Mouse (Mus musculus) left cerebral cortex, adult 11 months (tissue): ENCODE data around the gene Wdr34.

Experiments used
- DNase-seq: peaks from one replicate; pipeline ENCODE4 v3.0.0; 2022; ENCODE audit warnings: low spot score

Wdr34 gene

GRCm38 (mm10) chr2:30048699-30049388 is at the start of gene Wdr34:
TSS of gene Wdr34 (minus strand) at chr2:30048881.
- DNase-seq, result peak; percentile 93

- no peak for DNase-seq
Observed at GRCm38 (mm10) chr2:30095882-30096527, 47.3 kb upstream of the Wdr34 start.

GRCm38 (mm10) chr2:30094208-30094588 is 45.5 kb upstream of the Wdr34 start:
- no peak for DNase-seq

GRCm38 (mm10) chr2:30093471-30094207 is 45.0 kb upstream of the Wdr34 start, which contains the start of gene Zdhhc12:
TSS of gene Zdhhc12 (minus strand) at chr2:30093648.
- DNase-seq, result peak; percentile 87

- no peak for DNase-seq
Observed at GRCm38 (mm10) chr2:30092280-30092918, 43.7 kb upstream of the Wdr34 start.

- DNase-seq, result no peak
Observed at GRCm38 (mm10) chr2:30091521-30091920, 42.8 kb upstream of the Wdr34 start.

GRCm38 (mm10) chr2:30087310-30087709 is 38.6 kb upstream of the Wdr34 start:
- no peak for DNase-seq

GRCm38 (mm10) chr2:30084632-30085031 is 36.0 kb upstream of the Wdr34 start:
- DNase-seq, result no peak

- no peak for DNase-seq
Observed at GRCm38 (mm10) chr2:30084113-30084512, 35.4 kb upstream of the Wdr34 start.

GRCm38 (mm10) chr2:30080181-30080800 is 31.6 kb upstream of the Wdr34 start:
- no peak for DNase-seq

- no peak for DNase-seq
Observed at GRCm38 (mm10) chr2:30078760-30079159, 30.1 kb upstream of the Wdr34 start.

GRCm38 (mm10) chr2:30078349-30078712 is 29.6 kb upstream of the Wdr34 start:
- no peak for DNase-seq

GRCm38 (mm10) chr2:30077502-30078348 is 29.0 kb upstream of the Wdr34 start, which contains the start of gene Pkn3:
TSS of gene Pkn3 (plus strand) at chr2:30077684.
- no peak for DNase-seq

GRCm38 (mm10) chr2:30076959-30077358 is 28.3 kb upstream of the Wdr34 start:
- no peak for DNase-seq

- DNase-seq, result no peak
Observed at GRCm38 (mm10) chr2:30076439-30076838, 27.8 kb upstream of the Wdr34 start.

GRCm38 (mm10) chr2:30075625-30076024 is 26.9 kb upstream of the Wdr34 start:
- DNase-seq, result no peak

- DNase-seq, result no peak
Observed at GRCm38 (mm10) chr2:30073285-30073684, 24.6 kb upstream of the Wdr34 start.

GRCm38 (mm10) chr2:30072875-30073274 is 24.2 kb upstream of the Wdr34 start:
- no peak for DNase-seq

- DNase-seq, result no peak
Observed at GRCm38 (mm10) chr2:30067962-30068361, 19.3 kb upstream of the Wdr34 start.

- DNase-seq, result no peak
Observed at GRCm38 (mm10) chr2:30067031-30067888, 18.6 kb upstream of the Wdr34 start.
